Mouse (Mus musculus) forebrain, embryonic 10.5 days (tissue): Measurements from ENCODE around the gene Dusp18. TPM values are rescaled to one million over a fixed set of nuclear protein-coding genes. Genes with fewer than 3 reads are reported as not detected.
"Not testable (repeated sequence)": the region's sequence is repeated elsewhere in the genome, so short reads cannot be mapped to it uniquely, and the experiment has no call there.

Experiments used
- DNase-seq: peaks from one replicate; pipeline ENCODE4 v3.0.0-alpha.2; 2017; ENCODE audit warnings: low spot score; ENCODE audit errors: extremely low spot score
- H3K27ac ChIP-seq: fragments of 300-500 bp; sonication (generic); 2 replicates; pipeline ENCODE4 v1.5.1; 2016; ENCODE audit warnings: mild to moderate bottlenecking
- H3K27me3 ChIP-seq: fragments of 300-500 bp; sonication (generic); 2 replicates; pipeline ENCODE4 v1.6.1; 2016; ENCODE audit warnings: mild to moderate bottlenecking; ENCODE audit not compliant: poor library complexity, severe bottlenecking
- H3K36me3 ChIP-seq: fragments of 300-500 bp; sonication (generic); replicated peaks from 2 replicates; pipeline ENCODE4 v1.6.1; 2016; ENCODE audit warnings: mild to moderate bottlenecking, moderate library complexity
- H3K4me1 ChIP-seq: fragments of 300-500 bp; sonication (generic); 2 replicates; pipeline ENCODE4 v1.6.1; 2016
- H3K4me3 ChIP-seq: fragments of 300-500 bp; sonication (generic); 2 replicates; pipeline ENCODE4 v1.5.1; 2016; ENCODE audit warnings: mild to moderate bottlenecking, moderate library complexity
- H3K9me3 ChIP-seq: fragments of 300-500 bp; sonication (generic); 2 replicates; pipeline ENCODE4 v1.6.1; 2016; ENCODE audit warnings: mild to moderate bottlenecking, moderate library complexity
- WGBS: fragments of 180-500 bp; shearing (Covaris S2); methylation state at CpG from one replicate; pipeline ENCODE4 v1.1.7; 2016; 5-methylcytosine and 5-hydroxymethylcytosine counted together
- polyA plus RNA-seq: library from polyadenylated mRNA; unstranded; fragments of >200 nt; fragmentation: Nextera tagmentation; extraction: Ambion mirVana; gene quantifications from 2 replicates; pipeline ENCODE4 v1.2.1, GENCODE M21; 2016

Dusp18 gene
- polyA plus RNA-seq, 1 experiment from 2014 or later = 19.6 TPM

DNA sequence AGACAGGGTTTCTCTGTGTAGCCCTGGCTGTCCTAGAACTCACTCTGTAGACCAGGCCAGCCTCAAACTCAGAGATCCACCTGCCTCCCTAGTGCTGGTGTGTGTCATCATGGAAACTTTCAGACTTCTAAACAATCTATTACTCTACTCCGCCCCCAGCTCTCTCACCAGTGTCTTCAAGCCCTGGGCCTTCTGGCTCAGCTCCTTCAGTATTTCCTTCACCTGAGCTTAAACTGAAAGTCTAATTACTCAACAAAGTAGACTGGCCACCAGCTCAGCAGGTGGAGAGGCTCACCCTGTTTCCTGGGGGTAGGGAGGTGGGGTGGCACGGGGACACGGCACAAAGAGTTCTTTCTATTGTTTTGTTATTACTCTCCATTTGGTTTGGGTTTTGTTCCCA, 7.5 kb downstream of the Dusp18 start:
- 0 out of 2 replicates have a peak, but pooled peaks cover 4% of the 10 kb centered on the region for H3K4me1 ChIP-seq
- no peaks in the 10 kb centered on the region for H3K9me3 ChIP-seq
- DNase-seq = no peak
- 85% methylated on average over 3 of the region's 3 CpGs for WGBS
- no peaks in the 10 kb centered on the region for H3K27me3 ChIP-seq
- no peak overlapping the region for H3K27ac ChIP-seq
- peaks cover 43% of the 10 kb centered on the region for H3K36me3 ChIP-seq
- H3K4me3 ChIP-seq = no peak overlapping the region

DNA sequence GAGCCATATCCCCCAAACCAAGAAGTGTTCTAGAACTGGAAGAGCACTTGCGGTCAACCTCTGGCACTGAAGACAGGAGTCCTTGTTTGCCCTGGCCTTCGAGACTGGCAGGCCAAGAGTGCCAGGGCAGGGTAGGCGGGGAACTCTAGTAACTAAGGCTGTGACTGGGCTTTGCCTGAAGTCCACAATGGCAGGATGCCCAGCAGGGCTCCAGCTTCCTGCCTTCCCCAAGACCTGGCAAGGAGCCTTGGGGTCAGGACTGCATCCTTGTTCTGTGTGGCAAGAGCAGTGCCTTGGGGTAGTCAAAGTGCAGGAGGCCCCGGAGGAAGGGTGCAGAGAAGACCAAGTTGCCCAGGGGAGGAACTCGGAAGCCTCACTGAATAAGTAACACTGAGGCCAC, 8.0 kb downstream of the Dusp18 start:
- no peaks in the 10 kb centered on the region for H3K27me3 ChIP-seq
- H3K4me1 ChIP-seq = peaks cover 5% of the 10 kb centered on the region; the same call in 1 of the 2 replicates
- no peaks in the 10 kb centered on the region for H3K9me3 ChIP-seq
- no peak overlapping the region for H3K4me3 ChIP-seq
- peaks cover 39% of the 10 kb centered on the region for H3K36me3 ChIP-seq
- H3K27ac ChIP-seq = 0 out of 2 replicates have a peak overlapping the region, but pooled peaks have one; percentile 21
- 83% methylated on average over 5 of the region's 5 CpGs for WGBS
- DNase-seq = no peak

DNA sequence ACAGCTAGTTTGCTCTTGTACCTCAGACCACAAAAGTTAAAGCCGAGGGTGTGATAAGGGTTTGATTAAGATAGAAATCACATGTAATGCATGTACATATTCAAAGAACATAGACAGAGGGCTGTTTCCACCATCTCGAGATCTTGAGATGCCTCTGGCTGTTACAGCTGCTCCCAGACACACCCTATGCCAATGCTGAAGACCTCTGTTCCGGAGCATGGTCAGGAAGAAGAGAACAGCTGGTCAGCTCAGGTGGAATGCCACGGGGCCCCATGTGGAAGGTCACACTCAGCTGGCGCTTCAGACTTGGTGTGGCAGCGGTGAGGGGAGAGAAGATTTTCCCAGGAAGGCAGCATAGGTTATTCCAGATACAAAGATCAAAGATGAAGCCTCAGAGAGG, 9.6 kb downstream of the Dusp18 start:
- no peak overlapping the region for H3K27ac ChIP-seq
- 87% methylated on average over 6 of the region's 6 CpGs for WGBS
- H3K9me3 ChIP-seq = no peaks in the 10 kb centered on the region
- no peak overlapping the region for H3K4me3 ChIP-seq
- peaks cover 24% of the 10 kb centered on the region for H3K36me3 ChIP-seq
- no peak for DNase-seq
- peaks cover 13% of the 10 kb centered on the region; the same call in 1 of the 2 replicates for H3K4me1 ChIP-seq
- no peaks in the 10 kb centered on the region for H3K27me3 ChIP-seq

DNA sequence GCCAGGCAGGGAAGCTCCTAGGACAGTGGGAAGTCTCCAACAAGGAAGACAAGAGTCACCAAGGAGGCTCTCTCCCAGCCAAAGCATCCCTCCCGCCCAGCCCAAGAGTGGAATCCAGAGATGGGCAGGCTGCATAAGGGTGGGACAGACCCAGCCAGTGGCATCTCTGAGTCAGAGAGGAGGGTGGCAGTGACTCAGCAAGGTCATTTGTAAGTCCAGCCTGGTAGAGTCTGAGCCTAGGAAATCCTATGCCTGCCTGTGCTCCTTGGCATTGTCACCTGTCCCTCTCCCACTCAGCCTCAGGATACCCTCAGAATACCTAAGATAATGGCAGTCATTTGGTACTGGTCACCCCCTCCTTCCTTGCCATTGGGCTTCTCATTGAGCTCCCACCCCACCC, 10.4 kb downstream of the Dusp18 start:
- 75% methylated on average over 1 of the region's 1 CpGs for WGBS
- no peak overlapping the region for H3K27ac ChIP-seq

DNA sequence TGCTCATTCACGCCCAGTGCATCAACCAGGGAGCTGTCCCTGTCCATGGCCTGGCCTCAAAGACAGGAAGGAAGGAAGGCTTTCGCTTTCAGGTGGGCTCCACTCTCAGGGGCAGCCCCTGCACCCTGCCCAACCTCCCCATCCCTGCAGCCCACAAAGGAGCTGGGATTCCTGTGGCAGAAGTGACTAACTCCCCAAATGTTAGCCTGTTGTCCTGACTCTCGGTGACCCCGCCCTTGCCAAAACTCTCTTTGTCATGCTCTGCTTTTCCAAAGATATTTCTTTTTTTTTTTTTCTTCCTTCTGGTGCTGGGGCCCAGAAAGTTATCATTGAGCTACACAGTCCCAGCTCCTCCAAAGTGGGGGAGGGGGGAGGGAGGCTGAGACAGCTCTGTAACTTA, 14.2 kb downstream of the Dusp18 start:
- H3K27ac ChIP-seq = no peak overlapping the region
- 80% methylated on average over 4 of the region's 4 CpGs for WGBS
- DNase-seq = no peak
- H3K27me3 ChIP-seq = peaks cover 22% of the 10 kb centered on the region
- H3K36me3 ChIP-seq = peaks cover 20% of the 10 kb centered on the region; the same call in 1 of the 2 replicates
- H3K4me1 ChIP-seq = peaks cover 53% of the 10 kb centered on the region
- no peak overlapping the region for H3K4me3 ChIP-seq
- no peaks in the 10 kb centered on the region for H3K9me3 ChIP-seq

More for the DNA sequence above, 10.4 kb downstream of the Dusp18 start:
- Histone ChIP-seq H3K9me3 (no peaks in the 10 kb centered on the region), H3K4me3 (no peak overlapping the region), H3K4me1 (peaks cover 20% of the 10 kb centered on the region), H3K27me3 (no peaks in the 10 kb centered on the region), H3K36me3 (peaks cover 21% of the 10 kb centered on the region)
- DNase-seq = no peak

DNA sequence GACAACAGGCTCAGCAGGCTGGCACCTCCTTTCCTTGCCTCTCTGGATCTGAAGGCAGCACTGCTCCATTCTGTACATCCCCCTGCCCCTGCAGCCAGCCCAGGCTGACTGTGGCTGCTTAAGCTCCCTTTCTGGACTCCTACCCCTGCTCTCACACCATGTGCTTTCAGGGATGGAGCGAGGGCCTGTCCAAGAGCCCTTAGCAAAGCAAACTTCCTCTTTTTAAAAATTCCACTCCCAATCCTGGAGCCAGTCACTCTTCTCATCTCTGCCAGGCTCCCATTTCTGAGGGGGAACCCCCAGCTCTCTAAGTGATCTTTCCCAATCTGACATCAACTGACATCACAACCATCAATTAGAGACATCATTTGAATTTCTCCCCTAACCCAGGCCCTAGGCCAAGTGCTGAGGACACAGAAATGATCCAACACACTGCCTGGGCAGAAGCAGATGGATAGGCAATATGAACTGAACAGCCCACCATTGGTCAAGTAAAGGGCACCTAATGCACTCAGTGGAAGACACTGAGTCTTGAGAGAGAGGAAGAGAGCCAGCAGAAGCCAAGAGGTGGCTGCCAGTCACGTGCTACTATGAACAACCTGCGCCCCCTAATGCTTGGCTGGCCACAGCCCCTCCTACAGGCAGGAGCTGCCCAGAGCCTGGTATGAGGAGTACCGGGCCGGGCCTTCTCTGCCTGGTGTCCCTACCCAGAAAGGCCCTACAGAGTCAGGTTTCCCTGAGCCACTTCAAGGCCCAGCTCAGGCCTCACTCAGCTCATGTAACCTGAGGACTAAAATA, 15.7 kb downstream of the Dusp18 start:
- Histone ChIP-seq H3K4me3 (0 out of 2 replicates have a peak overlapping the region, but pooled peaks have one; percentile 0), H3K9me3 (no peaks in the 10 kb centered on the region), H3K36me3 (peaks cover 14% of the 10 kb centered on the region; the same call in 1 of the 2 replicates), H3K27me3 (peaks cover 22% of the 10 kb centered on the region), H3K27ac (no peak overlapping the region), H3K4me1 (peaks cover 60% of the 10 kb centered on the region)
- WGBS = 68% methylated on average over 5 of the region's 5 CpGs
- no peak for DNase-seq

DNA sequence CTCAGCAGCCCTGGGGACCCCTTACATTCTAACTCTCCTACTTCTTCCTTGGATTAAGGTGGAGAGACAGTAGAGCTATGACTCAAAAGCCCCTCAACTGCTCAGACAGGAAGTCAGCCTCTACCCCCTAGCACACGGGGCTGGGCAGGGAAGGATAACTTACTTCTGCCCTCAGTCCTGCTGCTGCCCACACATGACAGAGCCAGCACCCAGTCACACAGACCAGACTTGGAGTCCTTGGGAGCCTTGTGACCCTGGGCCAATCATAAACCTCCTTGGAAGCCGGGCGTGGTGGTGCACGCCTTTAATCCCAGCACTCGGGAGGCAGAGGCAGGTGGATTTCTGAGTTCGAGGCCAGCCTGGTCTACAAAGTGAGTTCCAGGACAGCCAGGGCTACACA, 16.4 kb downstream of the Dusp18 start:
- DNase-seq, H3K27ac ChIP-seq, H3K9me3 ChIP-seq: not testable (repeated sequence)
- WGBS = 92% methylated on average over 6 of the region's 6 CpGs
- Histone ChIP-seq H3K4me1 (peaks cover 60% of the 10 kb centered on the region), H3K36me3 (peaks cover 12% of the 10 kb centered on the region; the same call in 1 of the 2 replicates), H3K27me3 (peaks cover 22% of the 10 kb centered on the region), H3K4me3 (0 out of 2 replicates have a peak overlapping the region, but pooled peaks have one; percentile 0)

DNA sequence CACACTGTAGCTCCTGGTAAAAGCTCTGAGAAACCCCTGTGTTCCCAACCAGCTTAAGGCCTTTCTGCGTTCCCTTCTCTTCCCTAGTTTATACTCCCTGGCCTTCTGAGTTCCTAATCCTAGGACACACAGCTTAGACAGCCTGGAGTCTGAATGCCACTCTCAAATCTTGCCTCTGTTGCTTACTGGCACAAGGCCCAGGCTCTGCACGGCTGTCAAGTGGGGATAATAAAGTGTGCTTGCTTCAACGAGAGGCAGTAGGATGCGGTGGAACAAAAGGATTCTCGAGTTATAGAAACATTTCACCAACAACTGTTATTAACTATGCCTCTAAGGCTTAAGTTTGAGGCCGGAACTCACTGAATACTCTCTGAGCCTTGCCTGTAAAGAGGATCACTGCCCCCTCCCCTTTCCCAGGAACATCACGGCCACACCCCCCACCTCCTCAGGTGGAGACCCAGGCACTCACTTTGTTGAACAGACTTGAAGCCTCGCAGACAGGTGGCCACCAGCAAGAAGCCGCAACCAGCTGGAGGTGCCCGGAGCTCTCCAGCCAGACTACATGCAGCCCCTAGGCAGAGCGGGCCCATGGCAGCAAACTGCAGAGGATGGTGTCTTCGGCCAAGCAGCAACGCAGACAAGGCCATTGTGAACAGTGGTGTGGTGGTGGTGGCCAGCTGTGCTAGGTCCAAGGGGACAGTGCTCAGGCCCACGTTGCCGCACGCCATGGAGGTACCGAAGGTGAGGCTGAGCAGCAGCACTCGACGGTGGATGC, 17.2 kb downstream of the Dusp18 start:
- peaks cover 4% of the 10 kb centered on the region; the same call in 1 of the 2 replicates for H3K36me3 ChIP-seq
- DNase-seq = peak; percentile 29
- 25% methylated on average over 19 of the region's 19 CpGs for WGBS
- peak overlapping the region; percentile 74 for H3K4me3 ChIP-seq
- peak overlapping the region; percentile 83 for H3K27ac ChIP-seq
- H3K27me3 ChIP-seq = peaks cover 22% of the 10 kb centered on the region
- no peaks in the 10 kb centered on the region for H3K9me3 ChIP-seq
- peaks cover 60% of the 10 kb centered on the region for H3K4me1 ChIP-seq

DNA sequence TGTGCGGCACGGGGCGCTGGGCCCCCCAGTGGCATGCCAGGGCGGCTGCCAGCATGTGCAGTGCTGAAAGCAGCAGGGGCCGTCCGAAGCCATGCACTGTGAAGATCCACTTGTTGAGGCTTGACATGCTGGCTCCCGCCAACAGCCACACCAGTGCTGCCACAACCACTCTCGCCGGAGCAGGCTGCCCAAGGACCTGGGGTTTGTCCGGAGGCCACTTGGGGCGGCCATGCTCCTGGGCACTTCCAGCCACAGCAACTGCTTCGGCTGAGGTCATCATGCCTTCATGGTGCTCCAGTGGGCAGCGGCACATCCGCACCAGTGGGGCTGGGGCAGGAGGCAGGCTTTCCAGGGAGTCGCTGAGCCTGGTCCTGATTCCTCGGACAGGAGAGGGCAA, 17.8 kb downstream of the Dusp18 start:
- DNase-seq = peak; percentile 49
- Histone ChIP-seq H3K27ac (peak overlapping the region; percentile 83), H3K36me3 (no peaks in the 10 kb centered on the region), H3K9me3 (no peaks in the 10 kb centered on the region), H3K27me3 (peaks cover 22% of the 10 kb centered on the region), H3K4me3 (peak overlapping the region; percentile 74), H3K4me1 (peaks cover 60% of the 10 kb centered on the region)
- 2% methylated on average over 16 of the region's 16 CpGs for WGBS

DNA sequence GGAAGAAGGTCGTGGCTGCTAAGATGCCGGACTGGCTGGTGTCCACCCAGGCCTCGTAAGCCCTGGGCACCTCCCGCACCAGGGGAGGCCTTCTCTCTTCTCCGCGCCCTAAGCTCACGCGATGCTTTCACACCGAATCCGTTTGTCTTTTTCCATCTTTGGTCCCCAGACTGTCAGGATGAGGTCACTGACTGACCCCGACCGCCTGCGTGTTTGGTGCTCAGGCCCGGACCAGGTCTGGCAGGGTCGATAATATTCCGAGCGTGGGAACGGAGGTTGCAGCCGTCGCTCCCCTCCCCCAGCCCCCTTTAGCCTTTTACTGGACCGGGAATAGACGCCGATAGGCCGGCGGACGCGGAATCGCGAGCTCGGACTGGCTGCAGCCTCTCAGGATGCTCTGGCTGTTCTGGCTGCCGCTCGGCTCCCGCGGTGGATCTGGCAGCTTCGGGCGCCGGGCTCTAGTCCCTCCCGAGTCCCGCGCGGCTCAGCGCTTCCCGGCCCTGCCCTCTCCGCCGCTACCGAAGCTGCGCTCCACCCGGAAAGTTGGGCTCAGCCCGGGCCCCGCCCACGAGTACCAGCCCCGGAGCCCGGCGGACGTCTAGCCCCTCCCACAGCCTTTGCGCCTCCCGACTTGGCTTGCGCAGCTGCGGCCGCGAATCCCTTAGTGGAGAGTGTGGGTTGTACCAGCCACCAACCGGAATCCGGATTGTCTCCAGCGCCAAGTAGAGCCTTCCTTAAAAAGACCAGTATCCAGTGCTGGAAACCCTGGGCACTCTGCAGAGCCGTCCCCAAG, 18.5 kb downstream of the Dusp18 start:
- H3K27ac ChIP-seq = peak overlapping the region; percentile 83

DNA sequence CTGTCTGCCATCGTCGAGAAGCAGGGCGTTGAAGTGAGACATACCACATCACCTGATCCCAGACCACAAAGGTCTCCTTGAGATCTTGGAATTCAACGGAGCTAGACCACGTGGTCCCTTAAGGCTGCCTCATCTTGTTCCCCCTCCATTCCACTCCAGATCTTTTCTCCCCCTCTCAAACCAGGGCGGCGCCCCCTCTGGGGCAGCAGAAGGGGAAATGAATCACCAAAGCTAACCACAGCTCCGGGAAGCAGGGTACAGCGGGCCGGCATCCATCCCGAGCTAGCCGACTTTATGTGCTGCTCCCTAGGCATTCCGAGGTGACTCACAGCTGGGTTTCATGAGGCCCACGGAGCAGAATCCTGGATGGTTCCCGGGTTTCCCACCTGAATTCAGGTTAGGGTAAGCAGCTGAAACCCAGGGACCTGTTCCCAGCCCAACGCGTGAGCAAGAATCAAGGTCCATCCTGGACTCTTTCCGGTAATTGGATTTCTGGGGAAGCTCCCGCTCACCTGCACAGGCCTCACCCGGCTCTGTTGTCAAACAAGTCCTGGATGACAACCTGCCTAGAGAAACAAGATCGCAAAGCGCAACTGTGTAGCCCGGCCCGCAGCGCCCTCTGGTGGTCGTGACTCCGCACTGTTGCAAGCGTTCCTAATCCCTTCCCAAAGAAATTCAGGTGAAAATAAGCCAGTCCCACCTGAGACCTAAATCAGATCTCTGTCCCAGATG, 19.2 kb downstream of the Dusp18 start, which contains the start of gene Slc35e4:
Gene Slc35e4 (minus strand): TSS at position 556 of the 732 bp plus-strand sequence.
- Histone ChIP-seq H3K9me3 (no peaks in the 10 kb centered on the region), H3K27me3 (peaks cover 22% of the 10 kb centered on the region), H3K27ac (peak within 1 kb of the TSS; percentile 83), H3K4me1 (peaks cover 51% of the 10 kb centered on the region), H3K36me3 (no peaks in the 10 kb centered on the region), H3K4me3 (peak within 1 kb of the TSS; percentile 74)
- DNase-seq = peak; percentile 85
- WGBS = under 1% methylated on average over 28 of the region's 28 CpGs

More for the DNA sequence above, 18.5 kb downstream of the Dusp18 start:
- Histone ChIP-seq H3K27me3 (peaks cover 22% of the 10 kb centered on the region), H3K9me3 (no peaks in the 10 kb centered on the region), H3K4me3 (peak overlapping the region; percentile 74), H3K36me3 (no peaks in the 10 kb centered on the region), H3K4me1 (peaks cover 54% of the 10 kb centered on the region)
- peak; percentile 88 for DNase-seq
- under 1% methylated on average over 65 of the region's 65 CpGs for WGBS
